Mouse (Mus musculus) ES-E14 (cell line): ENCODE measurements around the gene 4930505A04Rik. TPM values are rescaled to one million over a fixed set of nuclear protein-coding genes. Genes with fewer than 3 reads are reported as not detected.
"Not testable (repeated sequence)": the region's sequence is repeated elsewhere in the genome, so short reads cannot be mapped to it uniquely, and the experiment has no call there.

Source experiments
- DNase-seq: peaks from one replicate; pipeline ENCODE4 v3.0.0-alpha.2; 2013; ENCODE audit warnings: low read depth, low spot score
- H3K27ac ChIP-seq: 2 replicates; pipeline ENCODE4 v1.5.1; 2012; ENCODE audit warnings: low read depth, mild to moderate bottlenecking, low read length, moderate library complexity, mixed read lengths; ENCODE audit not compliant: poor library complexity, insufficient read depth, severe bottlenecking
- H3K36me3 ChIP-seq: 2 replicates; pipeline ENCODE4 v1.6.1; 2012; ENCODE audit warnings: mild to moderate bottlenecking, low read length, moderate library complexity, mixed read lengths; ENCODE audit not compliant: control insufficient read depth, poor library complexity, insufficient read depth, severe bottlenecking
- H3K4me1 ChIP-seq, 2 experiments: fragments of 150-350 bp in 1 of 2; sonication (generic) in 1 of 2; 2 replicates each; pipeline ENCODE4 v1.6.1; 2012; ENCODE audit warnings: low read length in 2 of 2, mild to moderate bottlenecking in 1 of 2, mixed read lengths in 1 of 2; ENCODE audit not compliant: control insufficient read depth in 2 of 2, insufficient read depth in 2 of 2, poor library complexity in 1 of 2
- H3K4me3 ChIP-seq, 2 experiments: fragments of 150-350 bp in 1 of 2; sonication (generic) in 1 of 2; 2 replicates each; pipeline ENCODE4 v1.5.1; 2012; ENCODE audit warnings: low read length in 2 of 2, low read depth in 1 of 2, mild to moderate bottlenecking in 1 of 2, mixed read lengths in 1 of 2; ENCODE audit not compliant: insufficient read depth in 1 of 2, poor library complexity in 1 of 2, severe bottlenecking in 1 of 2
- H3K9ac ChIP-seq: 2 replicates; pipeline ENCODE4 v1.6.1; 2012; ENCODE audit warnings: low read depth, mild to moderate bottlenecking, low read length, mixed read lengths; ENCODE audit not compliant: poor library complexity, insufficient read depth, severe bottlenecking
- H3K9me3 ChIP-seq: fragments of 150-350 bp; sonication (generic); 2 replicates; pipeline ENCODE4 v1.6.1; 2012; ENCODE audit warnings: low read depth, mild to moderate bottlenecking, low read length; ENCODE audit not compliant: control insufficient read depth, insufficient read depth
- CHD2 ChIP-seq: IDR thresholded peaks from 2 replicates; pipeline ENCODE4 v1.6.1; 2014; ENCODE audit warnings: mild to moderate bottlenecking, low read depth, low read length, inconsistent platforms
- HCFC1 ChIP-seq: IDR thresholded peaks from 2 replicates; pipeline ENCODE4 v1.6.1; 2012; ENCODE audit warnings: low read length, inconsistent platforms, borderline replicate concordance; ENCODE audit not compliant: insufficient read depth
- MAFK ChIP-seq: IDR thresholded peaks from 2 replicates; pipeline ENCODE4 v1.6.1; 2014; ENCODE audit warnings: mild to moderate bottlenecking, low read depth, low read length, inconsistent platforms; ENCODE audit not compliant: insufficient read depth
- ZC3H11A ChIP-seq: IDR thresholded peaks from 2 replicates; pipeline ENCODE4 v1.6.1; 2012; ENCODE audit warnings: low read depth, mild to moderate bottlenecking, inconsistent platforms, low read length, borderline replicate concordance
- ZNF384 ChIP-seq: IDR thresholded peaks from 2 replicates; pipeline ENCODE4 v1.6.1; 2012; ENCODE audit warnings: low read depth, low read length, inconsistent platforms
- in situ Hi-C, 2 experiments: fragments of 600-800 bp; cut with MboI; formaldehyde crosslinking; loops; one replicate each; pipeline ENCODE4 v1.15.1; 2025; ENCODE audit warnings: low sequenced_read_pairs in 2 of 2, inconsistent platforms in 1 of 2; ENCODE audit not compliant: unreplicated experiment in 2 of 2
- total RNA-seq: library from RNA; depleted of rRNA; stranded (reverse); fragments of 300-350 nt; gene quantifications from 2 replicates; pipeline ENCODE4 v1.2.3, GENCODE M21; 2012

The 4930505A04Rik gene
- total RNA-seq, 1 experiment, result 0.85 TPM

GRCm38 (mm10) chr11:30444192-30444905, 27.3 kb downstream of the 4930505A04Rik start:
- H3K36me3 ChIP-seq, H3K9ac ChIP-seq, H3K9me3 ChIP-seq, in situ Hi-C loops, H3K4me3 ChIP-seq, H3K4me1 ChIP-seq: not testable (repeated sequence)
- peak overlapping the region; percentile 86; the same call in 1 of the 2 replicates for H3K27ac ChIP-seq
- DNase-seq, result peak; percentile 19
- TF ChIP-seq MAFK, result 0 out of 2 replicates have a peak, but pooled peaks have one; percentile 10

GRCm38 (mm10) chr11:30443746-30444145, 27.9 kb downstream of the 4930505A04Rik start:
- Histone ChIP-seq H3K9me3 (no peaks in the 10 kb centered on the region), H3K4me3 (no peak overlapping the region), H3K9ac (no peak overlapping the region), H3K27ac (peak overlapping the region; percentile 77; the same call in 1 of the 2 replicates), H3K36me3 (no peaks in the 10 kb centered on the region), H3K4me1 (peaks cover 0 to 6% of the 10 kb centered on the region in 2 experiments; a peak in 3 of 4 replicates)
- peak; percentile 40 for DNase-seq
- in situ Hi-C loops, result no loop called here
- no peak for TF ChIP-seq HCFC1
- no peak for TF ChIP-seq ZC3H11A
- TF ChIP-seq ZNF384, result no peak
- TF ChIP-seq MAFK, result no peak
- no peak for TF ChIP-seq CHD2

- no peak for DNase-seq
- Histone ChIP-seq H3K4me1 (no peaks in the 10 kb centered on the region), H3K36me3 (no peaks in the 10 kb centered on the region), H3K9ac (no peak overlapping the region), H3K27ac (no peak overlapping the region), H3K4me3 (no peak overlapping the region), H3K9me3 (no peaks in the 10 kb centered on the region)
- in situ Hi-C loops, result no loop called here
- no peak for TF ChIP-seq CHD2
- no peak for TF ChIP-seq ZC3H11A
- no peak for TF ChIP-seq ZNF384
- no peak for TF ChIP-seq HCFC1
- no peak for TF ChIP-seq MAFK
Measured at GRCm38 (mm10) chr11:30433256-30433950, 38.2 kb downstream of the 4930505A04Rik start.

- H3K9me3 ChIP-seq, result no peaks in the 10 kb centered on the region
- DNase-seq, result no peak
Measured at GRCm38 (mm10) chr11:30405581-30405980, 66.0 kb downstream of the 4930505A04Rik start.

More at GRCm38 (mm10) chr11:30405581-30405980, 66.0 kb downstream of the 4930505A04Rik start:
- Histone ChIP-seq H3K36me3 (no peaks in the 10 kb centered on the region), H3K4me3 (no peak overlapping the region), H3K4me1 (0 out of 4 replicates have a peak, but pooled peaks cover 1 to 3% of the 10 kb centered on the region in 2 experiments), H3K27ac (no peak overlapping the region), H3K9ac (no peak overlapping the region)
- in situ Hi-C loops, result no loop called here
- no peak for TF ChIP-seq ZNF384
- TF ChIP-seq ZC3H11A, result no peak
- no peak for TF ChIP-seq HCFC1
- TF ChIP-seq CHD2, result no peak
- TF ChIP-seq MAFK, result no peak
